Mouse (Mus musculus) myocyte (in vitro differentiated cells): Measurements from ENCODE around the gene Ccl4. TPM values are rescaled to one million over a fixed set of nuclear protein-coding genes. Genes with fewer than 3 reads are reported as not detected.

Source experiments
- H3K27me3 ChIP-seq: one replicate; pipeline ENCODE4 v1.6.1; 2011; ENCODE audit not compliant: control insufficient read depth, insufficient read depth, insufficient read length
- H3K36me3 ChIP-seq: one replicate; pipeline ENCODE4 v1.6.1; 2011; ENCODE audit not compliant: control insufficient read depth, insufficient read depth
- H3K4me2 ChIP-seq: one replicate; pipeline ENCODE4 v1.6.1; 2011; ENCODE audit warnings: low read depth, control low read depth
- H3K4me3 ChIP-seq: one replicate; pipeline ENCODE4 v1.5.1; 2011; ENCODE audit warnings: mild to moderate bottlenecking, control low read depth, moderate library complexity
- H3K79me2 ChIP-seq: one replicate; pipeline ENCODE4 v1.6.1; 2011; ENCODE audit not compliant: control insufficient read depth, insufficient read depth
- H3ac ChIP-seq: one replicate; pipeline ENCODE4 v1.6.1; 2011; ENCODE audit not compliant: control insufficient read depth, insufficient read length
- CEBPB ChIP-seq: IDR thresholded peaks from 2 replicates; pipeline ENCODE4 v1.6.1; 2011; ENCODE audit warnings: mild to moderate bottlenecking, moderate library complexity; ENCODE audit not compliant: poor library complexity, insufficient read depth, severe bottlenecking
- E2F4 ChIP-seq: IDR thresholded peaks from one replicate; pipeline ENCODE4 v1.6.1; 2011; ENCODE audit warnings: mild to moderate bottlenecking, control low read depth, moderate library complexity; ENCODE audit not compliant: insufficient read depth
- MAX ChIP-seq: IDR thresholded peaks from one replicate; pipeline ENCODE4 v1.6.1; 2011; ENCODE audit warnings: low read depth, mild to moderate bottlenecking, control low read depth
- MYOD1 ChIP-seq, 3 experiments: IDR thresholded peaks; one replicate each; pipeline ENCODE4 v1.6.1; 2011; ENCODE audit warnings: control low read depth in 2 of 3, low read depth in 2 of 3, mild to moderate bottlenecking in 2 of 3, moderate library complexity in 1 of 3; ENCODE audit not compliant: insufficient read length in 2 of 3, control insufficient read depth in 1 of 3
- MYOG ChIP-seq, 3 experiments: IDR thresholded peaks; one replicate each; pipeline ENCODE4 v1.6.1; 2011; ENCODE audit warnings: control low read depth in 2 of 3, low read depth in 2 of 3, mild to moderate bottlenecking in 2 of 3; ENCODE audit not compliant: insufficient read length in 2 of 3, control insufficient read depth in 1 of 3, insufficient read depth in 1 of 3
- POLR2A ChIP-seq: IDR thresholded peaks from one replicate; pipeline ENCODE4 v1.6.1; 2011; ENCODE audit warnings: low read depth, mild to moderate bottlenecking, control low read depth, moderate library complexity; ENCODE audit not compliant: insufficient read length
- POLR2AphosphoS2 ChIP-seq: IDR thresholded peaks from one replicate; pipeline ENCODE4 v1.6.1; 2011; ENCODE audit warnings: low read depth, control low read depth; ENCODE audit not compliant: insufficient read length
- REST ChIP-seq: IDR thresholded peaks from one replicate; pipeline ENCODE4 v1.6.1; 2011; ENCODE audit warnings: mild to moderate bottlenecking, control low read depth, moderate library complexity; ENCODE audit not compliant: insufficient read depth, insufficient read length
- SRF ChIP-seq: IDR thresholded peaks from one replicate; pipeline ENCODE4 v1.6.1; 2011; ENCODE audit warnings: low read depth; ENCODE audit not compliant: control insufficient read depth, insufficient read length
- TCF12 ChIP-seq: IDR thresholded peaks from one replicate; pipeline ENCODE4 v1.6.1; 2011; ENCODE audit warnings: mild to moderate bottlenecking, control low read depth; ENCODE audit not compliant: poor library complexity, insufficient read depth, severe bottlenecking
- TCF3 ChIP-seq: IDR thresholded peaks from one replicate; pipeline ENCODE4 v1.6.1; 2011; ENCODE audit warnings: low read depth, control low read depth; ENCODE audit not compliant: insufficient read length
- USF1 ChIP-seq: IDR thresholded peaks from one replicate; pipeline ENCODE4 v1.6.1; 2011; ENCODE audit warnings: low read depth, mild to moderate bottlenecking, control low read depth, moderate library complexity
- polyA plus RNA-seq: library from polyadenylated mRNA; unstranded; fragments of >200 nt; fragmentation: generic; extraction: Trizol; gene quantifications from one replicate; pipeline ENCODE4 v1.2.1, GENCODE M21; 2012; ENCODE audit warnings: missing spikeins

The Ccl4 gene
- polyA plus RNA-seq, 1 experiment: not detected

DNA sequence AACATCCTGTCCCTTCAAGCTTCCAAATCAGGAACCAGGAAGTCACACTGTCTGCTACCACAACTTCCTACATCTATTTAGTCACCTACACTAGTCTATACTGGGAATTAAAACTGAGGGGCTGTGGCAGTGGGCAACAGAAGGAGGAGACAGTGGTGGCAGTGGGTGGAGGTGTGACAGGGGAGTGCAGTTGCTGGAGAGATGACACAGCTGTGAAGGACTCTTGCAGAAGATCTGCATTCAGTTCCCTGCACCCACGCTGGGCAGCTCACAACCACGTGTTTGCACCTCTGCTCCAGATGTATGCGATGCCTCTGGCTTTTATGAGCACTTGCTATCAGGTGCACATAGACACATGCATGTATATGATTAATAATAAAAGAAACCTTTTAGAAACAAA lies 4.9 kb upstream of the Ccl4 start:
- Histone ChIP-seq H3K4me2 (no peak overlapping the region), H3K4me3 (no peak overlapping the region), H3K36me3 (no peaks in the 10 kb centered on the region), H3K27me3 (peaks cover 9% of the 10 kb centered on the region), H3K79me2 (no peaks in the 10 kb centered on the region), H3ac (no peak overlapping the region)
- TF ChIP-seq E2F4: no peak
- no peak for TF ChIP-seq TCF12
- no peak for TF ChIP-seq SRF
- TF ChIP-seq MYOG (IDR thresholded peaks at IDR 0.05; ENCODE audit: control insufficient read depth in 1 of 3, insufficient read depth in 1 of 3, insufficient read length in 2 of 3, low read depth in 2 of 3): no peak
- TF ChIP-seq POLR2A: no peak
- TF ChIP-seq MYOD1 (IDR thresholded peaks at IDR 0.05; ENCODE audit: control insufficient read depth in 1 of 3, insufficient read length in 2 of 3, low read depth in 2 of 3): no peak
- no peak for TF ChIP-seq CEBPB
- TF ChIP-seq POLR2AphosphoS2: no peak
- no peak for TF ChIP-seq USF1
- TF ChIP-seq REST: no peak
- no peak for TF ChIP-seq TCF3
- no peak for TF ChIP-seq MAX

DNA sequence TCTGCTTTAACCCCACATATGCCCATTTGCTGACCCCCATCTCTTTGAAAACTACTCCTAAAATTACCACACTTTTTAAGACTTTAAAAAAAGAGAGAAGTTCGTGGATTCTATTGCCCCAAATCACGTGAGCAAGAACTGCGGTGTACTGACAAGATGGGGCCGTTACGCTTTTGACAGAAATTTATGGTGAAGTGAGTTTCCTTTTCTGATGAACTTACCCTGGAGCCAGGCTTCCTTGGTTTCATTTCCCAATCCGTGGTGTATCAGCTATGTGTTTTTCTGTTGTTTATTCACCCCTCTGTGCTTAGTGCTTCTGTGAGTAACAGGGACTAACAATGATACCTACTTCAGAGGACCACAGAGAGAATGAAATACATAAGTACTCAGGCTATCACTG lies 3.6 kb upstream of the Ccl4 start:
- no peak overlapping the region for H3ac ChIP-seq
- H3K4me2 ChIP-seq: no peak overlapping the region
- no peaks in the 10 kb centered on the region for H3K79me2 ChIP-seq
- peaks cover 9% of the 10 kb centered on the region for H3K27me3 ChIP-seq
- no peak overlapping the region for H3K4me3 ChIP-seq
- H3K36me3 ChIP-seq: no peaks in the 10 kb centered on the region
- TF ChIP-seq MYOG (IDR thresholded peaks at IDR 0.05; ENCODE audit: control insufficient read depth in 1 of 3, insufficient read depth in 1 of 3, insufficient read length in 2 of 3, low read depth in 2 of 3) (no peak), POLR2AphosphoS2 (no peak), USF1 (no peak), TCF3 (no peak), MYOD1 (IDR thresholded peaks at IDR 0.05; ENCODE audit: control insufficient read depth in 1 of 3, insufficient read length in 2 of 3, low read depth in 2 of 3) (no peak), CEBPB (no peak), TCF12 (no peak), MAX (no peak), REST (no peak), E2F4 (no peak), POLR2A (no peak), SRF (no peak)

DNA sequence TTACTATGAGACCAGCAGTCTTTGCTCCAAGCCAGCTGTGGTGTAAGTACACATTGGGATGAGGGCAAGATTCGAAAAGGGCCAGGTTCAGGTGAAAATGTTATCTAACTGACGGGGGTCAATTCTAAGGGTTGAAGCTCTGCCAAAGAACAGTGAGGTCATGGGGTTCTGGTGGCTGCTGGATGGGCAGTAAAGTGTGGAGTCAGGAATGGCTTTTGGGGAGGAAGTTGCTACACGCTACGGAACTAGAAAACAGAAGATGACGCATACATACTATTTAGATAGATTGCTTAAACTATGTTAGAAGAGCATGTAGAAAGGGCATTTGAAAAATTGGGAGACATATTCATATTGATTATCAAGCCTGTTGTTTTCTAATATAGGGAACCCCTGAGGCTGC lies 1.1 kb downstream of the Ccl4 start:
- H3ac ChIP-seq: no peak overlapping the region
- no peaks in the 10 kb centered on the region for H3K79me2 ChIP-seq
- peaks cover 9% of the 10 kb centered on the region for H3K27me3 ChIP-seq
- H3K36me3 ChIP-seq: no peaks in the 10 kb centered on the region
- no peak overlapping the region for H3K4me3 ChIP-seq
- no peak overlapping the region for H3K4me2 ChIP-seq
- no peak for TF ChIP-seq TCF12

DNA sequence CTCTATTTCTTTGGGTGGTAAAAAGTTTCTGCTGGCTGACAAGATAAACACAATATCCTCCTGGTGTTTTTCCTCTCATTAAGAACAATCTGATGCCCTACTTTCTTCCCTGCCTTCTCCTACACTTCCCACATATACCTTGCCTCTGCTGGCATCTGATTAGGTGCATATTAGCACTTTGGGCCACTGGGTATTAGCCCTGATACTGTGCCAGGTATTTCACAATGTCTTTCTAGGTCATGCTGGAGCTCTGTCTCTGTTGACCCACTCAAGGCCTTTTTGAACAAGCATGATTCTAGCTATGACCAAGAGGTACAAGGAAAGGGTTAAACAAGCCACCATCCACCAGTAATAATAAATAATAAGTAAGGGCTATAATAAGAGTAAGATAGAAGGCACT lies 9.4 kb downstream of the Ccl4 start:
- Histone ChIP-seq H3ac (no peak overlapping the region), H3K4me3 (no peak overlapping the region), H3K27me3 (no peaks in the 10 kb centered on the region), H3K79me2 (no peaks in the 10 kb centered on the region), H3K36me3 (no peaks in the 10 kb centered on the region), H3K4me2 (no peak overlapping the region)
- no peak for TF ChIP-seq POLR2AphosphoS2

DNA sequence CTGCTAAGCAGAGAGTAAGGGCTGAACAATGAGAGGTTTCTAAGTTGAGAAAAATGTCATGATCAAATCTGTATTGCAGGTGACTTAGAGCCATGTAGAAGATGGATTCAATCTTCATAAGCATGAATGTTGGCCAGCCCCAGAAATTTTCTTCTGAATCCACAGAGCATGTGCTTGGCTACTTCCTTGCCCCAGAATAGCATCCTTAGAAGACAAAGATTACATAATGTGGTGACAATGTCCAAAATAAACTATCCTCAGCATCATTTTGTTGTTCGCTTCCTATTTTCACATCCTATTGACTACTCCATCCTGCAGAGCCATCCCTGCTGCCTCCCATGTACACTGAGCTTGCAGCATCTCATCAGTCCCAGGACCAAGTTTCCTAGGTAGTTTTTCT lies 13.3 kb downstream of the Ccl4 start:
- Histone ChIP-seq H3K27me3 (no peaks in the 10 kb centered on the region), H3K79me2 (no peaks in the 10 kb centered on the region), H3K4me3 (no peak overlapping the region), H3ac (no peak overlapping the region), H3K4me2 (no peak overlapping the region), H3K36me3 (no peaks in the 10 kb centered on the region)
- TF ChIP-seq E2F4 (no peak), POLR2A (no peak), MYOD1 (IDR thresholded peaks at IDR 0.05; ENCODE audit: control insufficient read depth in 1 of 3, insufficient read length in 2 of 3, low read depth in 2 of 3) (no peak), REST (no peak), MAX (no peak), SRF (no peak), TCF12 (no peak), USF1 (no peak)

DNA sequence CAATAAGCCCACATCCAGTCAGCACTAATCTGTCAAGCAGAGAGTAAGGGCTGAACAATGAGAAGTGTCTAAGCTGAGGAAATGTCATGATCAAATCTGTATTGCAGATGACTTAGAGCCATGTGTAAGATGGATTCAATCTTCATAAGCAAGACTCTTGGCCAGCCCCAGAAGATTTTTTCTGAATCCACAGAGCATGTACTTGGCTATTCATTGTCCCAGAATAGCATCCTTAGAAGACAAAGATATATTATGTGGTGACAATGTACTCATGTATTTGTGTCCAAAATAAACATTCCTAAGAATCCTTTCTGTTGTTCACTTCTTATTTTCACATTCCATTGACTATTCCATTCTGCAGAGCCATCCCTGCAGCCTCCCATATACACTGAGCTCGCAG lies 27.5 kb downstream of the Ccl4 start:
- TF ChIP-seq MYOD1 (IDR thresholded peaks at IDR 0.05; ENCODE audit: control insufficient read depth in 1 of 3, insufficient read length in 2 of 3, low read depth in 2 of 3): no peak
- peak; percentile 43 for TF ChIP-seq USF1
- no peak overlapping the region for H3K4me2 ChIP-seq
- H3ac ChIP-seq: no peak overlapping the region
- no peaks in the 10 kb centered on the region for H3K27me3 ChIP-seq
- H3K79me2 ChIP-seq: no peaks in the 10 kb centered on the region
- H3K36me3 ChIP-seq: no peaks in the 10 kb centered on the region
- H3K4me3 ChIP-seq: no peak overlapping the region
